Mouse (Mus musculus): ENCODE measurements around the gene Mgll. TPM values are rescaled to one million over a fixed set of nuclear protein-coding genes. Genes with fewer than 3 reads are reported as not detected.

Mgll gene
- total RNA-seq, 2 experiments from 2014 or later = 83.6 to 88.1 TPM

GRCm38 (mm10) chr6:88742286-88743011 is 18.2 kb downstream of the Mgll start:
- DNase-seq (ENCODE audit: low spot score in 2 of 2) = no peak

- DNase-seq (ENCODE audit: low spot score in 2 of 2) = no peak
Observed at GRCm38 (mm10) chr6:88743601-88744291, 19.5 kb downstream of the Mgll start.

GRCm38 (mm10) chr6:88745027-88745426 is 20.8 kb downstream of the Mgll start:
- no peak for DNase-seq (ENCODE audit: low spot score in 2 of 2)

- no peak for DNase-seq (ENCODE audit: low spot score in 2 of 2)
Observed at GRCm38 (mm10) chr6:88746271-88746670, 22.1 kb downstream of the Mgll start.

GRCm38 (mm10) chr6:88747296-88748040 is 23.3 kb downstream of the Mgll start:
- DNase-seq (ENCODE audit: low spot score in 2 of 2) = no peak

- DNase-seq (ENCODE audit: low spot score in 2 of 2) = no peak
Observed at GRCm38 (mm10) chr6:88750884-88751283, 26.7 kb downstream of the Mgll start.

- no peak for DNase-seq (ENCODE audit: low spot score in 2 of 2)
Observed at GRCm38 (mm10) chr6:88752711-88753219, 28.6 kb downstream of the Mgll start.

- no peak for DNase-seq (ENCODE audit: low spot score in 2 of 2)
Observed at GRCm38 (mm10) chr6:88753578-88753977, 29.4 kb downstream of the Mgll start.

GRCm38 (mm10) chr6:88756992-88757391 is 32.8 kb downstream of the Mgll start:
- DNase-seq (ENCODE audit: low spot score in 2 of 2) = no peak

- no peak for DNase-seq (ENCODE audit: low spot score in 2 of 2)
Observed at GRCm38 (mm10) chr6:88758074-88758473, 33.9 kb downstream of the Mgll start.

GRCm38 (mm10) chr6:88758568-88759522 is 34.6 kb downstream of the Mgll start:
- DNase-seq (ENCODE audit: low spot score in 2 of 2) = no peak

GRCm38 (mm10) chr6:88759793-88760453 is 35.7 kb downstream of the Mgll start:
- peak; percentile 40 to 45 for DNase-seq (ENCODE audit: low spot score in 2 of 2)

- no peak for DNase-seq (ENCODE audit: low spot score in 2 of 2)
Observed at GRCm38 (mm10) chr6:88760935-88761635, 36.9 kb downstream of the Mgll start.

GRCm38 (mm10) chr6:88761684-88762439 is 37.6 kb downstream of the Mgll start:
- DNase-seq (ENCODE audit: low spot score in 2 of 2) = no peak

GRCm38 (mm10) chr6:88762440-88763196 is 38.4 kb downstream of the Mgll start:
- no peak for DNase-seq (ENCODE audit: low spot score in 2 of 2)

GRCm38 (mm10) chr6:88763518-88764077 is 39.4 kb downstream of the Mgll start:
- DNase-seq (ENCODE audit: low spot score in 2 of 2) = no peak

- no peak for DNase-seq (ENCODE audit: low spot score in 2 of 2)
Observed at GRCm38 (mm10) chr6:88764281-88764680, 40.1 kb downstream of the Mgll start.

- no peak for DNase-seq (ENCODE audit: low spot score in 2 of 2)
Observed at GRCm38 (mm10) chr6:88767740-88768139, 43.5 kb downstream of the Mgll start.

Data from adrenal gland, postnatal 4 days (tissue).